Mouse (Mus musculus) kidney, postnatal 4 days (tissue): ENCODE measurements around the gene Sp2.

ENCODE experiments used
- DNase-seq, 2 experiments: peaks; one replicate each; pipeline ENCODE4 v3.0.0; 2021; ENCODE audit warnings: mixed read lengths in 2 of 2

Gene Sp2

DNA sequence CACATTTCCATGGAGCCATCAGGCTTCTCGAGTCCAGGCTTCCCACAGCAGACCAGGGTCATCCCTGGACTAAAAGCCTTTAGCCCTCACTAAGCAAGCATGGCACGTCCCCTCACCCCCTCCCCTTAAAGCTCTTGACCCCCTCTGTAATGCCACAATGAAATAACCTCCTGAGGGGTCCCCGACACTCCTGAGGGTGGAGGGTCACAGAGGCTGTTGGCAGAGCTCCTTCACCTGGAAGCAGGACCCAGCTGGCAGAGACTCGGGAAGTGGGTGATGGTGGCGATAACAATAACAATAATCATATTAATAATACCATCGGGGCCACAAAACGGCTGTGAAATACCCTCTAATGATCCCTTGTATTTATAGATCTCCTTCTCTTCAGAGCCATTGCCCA is at the start of gene Sp2:
Gene Sp2, minus strand, starts transcription at position 101 of the 400 bp plus-strand sequence.
- DNase-seq: no peak

DNA sequence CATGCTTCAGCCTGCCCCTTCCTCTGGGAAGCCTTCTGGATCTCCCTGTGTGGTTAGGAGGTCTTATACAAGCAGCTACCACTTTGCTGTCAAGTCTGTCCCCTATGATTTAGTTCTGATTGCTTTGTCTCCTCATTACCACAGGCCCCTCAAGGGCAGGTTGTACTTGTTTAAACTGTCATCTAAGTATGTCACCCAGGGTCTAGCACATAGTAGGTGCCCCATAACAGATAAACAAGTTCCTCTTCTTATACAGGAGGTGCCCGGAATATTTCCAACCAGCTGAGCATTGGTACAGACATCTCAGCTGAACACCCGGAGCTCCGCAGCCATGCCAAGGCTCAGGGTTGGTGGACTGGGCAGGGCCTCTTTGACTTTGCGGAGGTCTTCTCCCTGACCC is 49.7 kb upstream of the Sp2 start:
- no peak for DNase-seq

DNA sequence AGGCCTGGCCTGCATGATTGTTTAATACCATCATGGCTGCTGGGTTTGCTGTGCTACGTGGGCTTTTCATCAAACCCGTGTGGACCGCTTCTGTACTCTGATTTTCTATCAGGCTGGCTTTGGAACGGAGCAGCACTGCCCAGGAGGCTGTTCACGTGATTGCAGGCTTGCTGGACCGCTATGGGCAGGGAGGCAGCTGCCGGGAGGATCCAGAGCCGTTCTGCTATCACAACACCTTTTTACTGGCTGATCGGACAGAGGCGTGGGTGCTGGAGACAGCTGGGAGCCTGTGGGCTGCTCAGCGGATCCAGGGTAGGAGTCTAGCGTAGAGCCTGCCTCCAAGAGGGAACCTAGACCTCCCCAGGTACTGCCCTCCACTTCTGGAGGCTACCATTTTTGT is 49.2 kb upstream of the Sp2 start:
- peak; percentile 34 to 59 for DNase-seq

DNA sequence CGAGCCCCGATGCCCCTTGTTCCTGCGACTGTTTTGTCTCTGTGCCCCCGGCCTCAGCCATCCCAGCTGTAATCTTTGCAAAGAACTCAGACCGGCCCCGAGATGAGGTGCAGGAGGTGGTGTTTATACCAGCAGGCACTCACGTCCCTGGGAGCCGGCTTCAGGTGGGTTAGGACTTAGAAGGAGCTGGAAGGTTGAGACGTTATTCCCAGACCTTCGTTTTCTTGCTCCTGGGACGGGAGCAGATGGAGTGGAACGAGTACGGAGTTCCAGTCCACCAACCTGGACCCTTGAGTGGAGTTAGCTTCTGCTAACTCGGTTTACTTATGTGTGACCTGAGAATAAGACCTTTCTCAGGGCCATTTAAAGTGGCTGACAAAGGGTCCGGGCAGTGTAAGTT is 47.7 kb upstream of the Sp2 start:
- no peak for DNase-seq

DNA sequence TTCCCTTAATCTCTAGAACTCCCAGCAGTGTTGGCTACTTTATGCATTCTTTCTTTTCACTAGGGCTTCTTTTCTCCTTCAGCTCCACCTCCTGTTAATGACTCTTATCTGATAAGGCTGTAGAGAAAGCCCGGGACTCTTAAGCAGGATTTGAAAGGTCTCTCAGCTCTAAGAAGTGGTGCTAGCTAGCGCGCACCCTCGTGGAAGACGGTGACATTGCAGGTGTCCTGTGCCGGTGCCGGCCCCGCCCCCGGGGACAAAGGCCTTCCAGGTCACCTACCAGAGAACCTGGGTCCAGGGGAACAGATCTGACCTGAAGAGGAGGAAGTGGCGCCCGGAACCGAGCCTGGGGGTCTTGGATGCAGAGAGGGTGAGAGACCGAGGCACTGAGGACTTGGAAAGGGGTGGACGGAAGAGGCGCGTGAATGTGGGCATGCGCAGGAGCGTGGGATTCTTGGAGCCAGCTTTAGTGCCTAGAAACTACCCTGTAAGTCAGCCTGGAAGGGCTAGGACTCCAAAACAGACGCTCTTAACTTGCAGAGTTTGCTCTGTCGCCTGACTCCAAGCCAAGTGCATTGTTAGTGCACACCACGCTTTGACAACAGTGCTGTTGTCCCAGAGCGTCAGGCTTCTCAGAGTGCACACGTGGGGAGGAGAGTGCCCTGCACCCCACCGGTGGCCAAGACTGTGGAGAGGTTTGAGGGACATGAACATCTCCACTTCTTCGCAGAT is 47.1 kb upstream of the Sp2 start, which contains the start of gene Scrn2:
Gene Scrn2, plus strand, starts transcription at position 253 of the 732 bp plus-strand sequence.
- DNase-seq: peak; percentile 92

DNA sequence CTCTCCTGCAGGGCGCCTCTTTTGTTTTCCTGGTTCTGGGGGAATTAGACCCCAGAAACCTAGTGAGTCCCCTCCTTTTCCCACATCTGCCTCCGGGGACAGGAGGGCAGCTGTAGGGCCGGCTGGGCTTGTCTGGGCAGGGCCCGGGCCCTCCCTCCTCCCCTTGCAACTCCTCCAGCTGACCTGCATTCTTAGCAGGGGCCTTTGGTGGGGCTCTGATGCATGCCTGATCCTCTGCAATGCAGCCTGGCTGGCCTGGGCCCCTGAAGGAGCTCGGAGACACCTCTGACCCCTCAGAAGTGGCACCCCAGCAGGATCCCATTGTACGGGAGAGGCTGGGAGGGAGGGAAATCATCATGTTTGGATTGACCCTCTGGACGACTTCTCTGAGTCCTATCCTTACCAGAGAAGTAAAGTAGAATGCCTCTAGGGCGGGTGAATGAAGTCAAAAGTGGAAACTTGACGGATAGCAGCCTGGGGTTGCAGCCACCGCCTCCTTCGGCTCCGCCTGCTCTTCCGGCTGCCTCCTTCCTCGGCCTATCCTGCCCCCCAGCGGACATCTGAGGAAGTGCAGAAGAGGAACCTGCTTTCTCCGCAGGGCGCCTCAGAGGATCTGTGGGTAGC is 43.1 kb upstream of the Sp2 start:
- DNase-seq: peak; percentile 93 to 94

DNA sequence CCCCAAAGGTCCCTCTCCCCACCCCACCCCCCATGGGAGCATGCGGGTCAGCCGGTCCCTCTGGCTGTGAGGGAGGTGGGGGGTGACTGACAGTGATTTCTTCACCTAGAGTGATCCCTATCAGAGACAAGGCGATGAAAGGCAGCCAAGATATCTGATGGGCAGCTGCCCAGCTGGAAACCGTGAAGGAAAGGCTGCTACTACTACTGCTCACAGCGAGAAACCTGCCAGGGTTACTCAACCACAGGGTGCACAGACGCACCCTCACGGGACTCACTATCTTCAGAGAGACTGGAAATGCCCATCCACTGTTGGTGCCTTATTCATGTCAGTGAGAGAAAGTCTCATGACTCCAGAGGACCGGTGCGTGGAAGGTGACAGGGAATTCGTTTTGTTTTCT is 42.2 kb upstream of the Sp2 start:
- peak in 1 of 2 experiments; percentile 40 for DNase-seq

DNA sequence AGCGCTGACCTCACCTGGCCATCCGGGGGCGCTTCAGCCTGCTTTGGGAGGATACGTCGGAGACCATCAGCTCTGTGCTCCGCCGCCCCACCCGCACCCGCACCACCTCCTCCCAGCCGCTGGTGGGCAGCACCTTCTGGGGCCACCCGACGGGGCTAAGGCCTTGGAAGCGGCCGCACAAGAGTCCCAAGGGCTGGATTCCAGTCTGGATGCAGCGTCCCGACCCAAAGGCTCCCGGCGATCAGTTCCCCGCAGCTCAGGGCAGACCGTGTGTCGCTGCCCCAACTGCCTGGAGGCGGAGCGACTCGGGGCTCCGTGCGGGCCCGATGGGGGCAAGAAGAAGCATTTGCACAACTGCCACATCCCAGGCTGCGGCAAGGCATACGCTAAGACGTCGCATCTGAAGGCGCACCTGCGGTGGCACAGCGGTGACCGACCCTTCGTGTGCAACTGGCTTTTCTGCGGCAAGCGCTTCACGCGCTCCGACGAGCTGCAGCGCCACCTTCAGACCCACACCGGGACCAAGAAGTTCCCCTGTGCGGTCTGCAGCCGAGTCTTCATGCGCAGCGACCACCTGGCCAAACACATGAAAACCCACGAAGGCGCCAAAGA is 39.2 kb upstream of the Sp2 start:
- DNase-seq: peak; percentile 87 to 92

DNA sequence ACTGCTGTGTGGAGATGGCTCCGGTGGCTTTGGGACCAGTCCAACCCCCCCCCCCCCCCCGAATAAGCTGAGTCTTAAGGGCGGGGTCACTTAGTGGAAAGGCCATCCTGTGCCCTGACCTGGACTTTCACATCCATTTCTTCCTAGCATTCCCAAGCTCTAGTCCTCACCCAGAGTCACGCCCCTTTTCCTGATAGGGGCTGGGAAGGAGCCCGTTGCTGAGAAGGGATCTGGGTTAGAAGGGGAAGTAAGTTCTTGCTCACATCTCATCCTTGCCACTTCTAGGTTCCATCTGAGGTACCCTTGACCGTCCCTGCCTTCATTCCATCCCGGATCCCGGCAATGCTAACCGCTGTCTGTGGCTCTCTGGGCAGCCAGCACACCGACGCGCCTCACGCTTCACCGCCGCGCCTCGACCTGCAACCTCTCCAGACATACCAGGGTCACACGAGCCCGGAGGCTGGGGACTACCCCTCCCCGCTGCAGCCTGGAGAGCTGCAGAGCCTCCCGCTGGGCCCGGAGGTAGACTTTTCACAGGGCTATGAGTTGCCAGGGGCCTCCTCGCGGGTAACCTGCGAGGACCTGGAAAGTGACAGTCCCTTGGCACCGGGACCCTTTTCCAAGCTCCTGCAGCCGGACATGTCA is 38.5 kb upstream of the Sp2 start:
- peak; percentile 24 to 45 for DNase-seq

DNA sequence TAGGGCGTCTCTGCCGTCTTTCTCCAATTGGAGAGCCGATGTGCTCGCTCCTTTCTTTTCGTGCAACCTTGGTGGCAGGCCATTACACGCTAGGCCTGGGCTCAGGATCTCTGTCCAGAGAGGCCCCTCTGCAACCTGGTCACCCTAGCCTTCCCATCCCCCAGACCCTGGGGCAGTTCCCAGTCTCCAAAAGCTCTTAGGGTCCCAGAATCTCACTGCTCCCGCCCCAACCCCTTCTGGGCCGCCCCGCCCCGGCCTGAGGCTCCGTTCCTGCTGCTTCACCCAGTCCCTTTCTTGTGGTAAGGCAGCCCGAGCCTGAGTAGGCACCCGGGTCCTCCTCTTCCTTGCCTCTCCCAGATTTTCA is 36.6 kb upstream of the Sp2 start:
- DNase-seq: no peak

DNA sequence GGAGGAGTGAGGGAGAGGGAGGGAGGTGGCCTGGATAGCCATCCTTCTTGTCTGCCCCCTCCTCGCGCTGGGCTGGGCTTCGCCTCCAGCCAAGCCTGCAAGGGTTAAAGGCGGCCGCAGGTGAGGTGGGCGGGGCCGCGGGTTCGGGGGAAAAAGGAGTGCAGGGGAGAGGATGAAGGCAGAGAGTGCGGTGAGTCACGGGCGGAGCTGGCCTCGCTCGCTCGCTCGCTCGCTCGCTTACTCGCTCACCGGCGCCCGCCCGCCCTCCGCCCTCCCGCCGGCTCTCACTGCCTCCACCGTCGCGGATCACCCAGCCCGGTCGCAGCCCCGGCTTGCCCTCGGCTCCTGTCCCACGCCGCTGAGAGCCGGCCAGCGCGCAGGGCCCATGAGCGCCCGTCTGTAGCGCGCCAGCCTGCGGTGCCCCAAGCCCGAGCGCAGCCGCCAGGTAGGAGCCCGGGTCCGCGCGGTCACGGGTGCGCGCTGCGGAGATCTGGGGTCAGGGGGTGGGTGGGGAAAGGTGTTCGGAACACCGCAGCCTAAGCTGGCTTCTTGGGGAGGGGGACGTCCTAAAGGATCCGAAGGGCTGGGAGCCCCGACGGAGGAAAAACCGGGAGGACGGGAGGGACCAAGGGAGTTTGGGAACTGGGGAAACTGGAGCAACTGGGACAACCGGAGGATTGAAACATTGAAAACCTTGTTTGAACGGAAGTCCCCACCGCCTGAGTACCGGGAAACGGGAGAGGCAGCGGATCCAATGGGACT is 36.0 kb upstream of the Sp2 start:
- DNase-seq: peak; percentile 54 to 63

DNA sequence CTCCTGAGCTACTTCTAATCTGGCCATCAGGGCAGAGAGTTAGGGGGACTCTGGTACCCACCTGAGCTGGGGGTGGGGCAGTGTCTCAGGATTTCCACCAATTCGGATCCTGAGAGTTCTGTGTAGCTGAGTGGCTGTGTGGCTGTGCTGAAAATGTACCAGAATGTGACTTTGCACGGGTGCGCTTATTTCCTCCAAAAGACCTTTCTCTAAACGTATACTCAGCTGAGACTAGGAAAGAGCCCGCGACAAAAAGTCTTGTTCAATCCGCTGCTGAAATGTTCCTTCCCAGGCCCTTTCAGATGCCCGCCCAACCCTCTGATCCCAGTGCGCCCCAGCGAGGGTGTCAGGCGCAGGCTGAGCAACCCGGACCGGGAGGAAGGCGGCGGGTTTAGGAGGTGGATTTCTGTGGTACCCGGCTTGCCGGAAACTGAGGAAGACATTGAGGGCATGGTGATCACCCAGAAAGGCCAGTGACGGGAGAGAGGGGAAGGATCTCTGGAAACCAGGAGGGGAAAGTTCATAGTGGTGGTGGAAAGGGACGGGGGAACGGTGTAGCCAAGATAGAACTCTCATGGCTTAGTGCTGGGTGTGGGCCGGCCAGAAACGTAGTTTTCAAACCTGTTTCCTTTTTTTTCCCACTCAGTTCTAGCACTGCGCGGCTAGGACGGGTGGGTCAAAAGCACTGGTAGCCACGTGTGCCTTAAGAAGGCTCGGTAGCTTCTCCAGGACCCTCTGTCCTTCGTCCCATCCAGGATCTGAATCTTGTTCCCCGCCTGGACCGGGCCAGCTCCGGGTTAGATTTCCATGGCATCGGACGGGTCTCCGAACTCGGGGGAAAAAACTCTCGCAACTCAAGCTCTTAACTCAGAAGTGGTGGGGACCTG is 35.2 kb upstream of the Sp2 start:
- DNase-seq: peak; percentile 27 to 41

DNA sequence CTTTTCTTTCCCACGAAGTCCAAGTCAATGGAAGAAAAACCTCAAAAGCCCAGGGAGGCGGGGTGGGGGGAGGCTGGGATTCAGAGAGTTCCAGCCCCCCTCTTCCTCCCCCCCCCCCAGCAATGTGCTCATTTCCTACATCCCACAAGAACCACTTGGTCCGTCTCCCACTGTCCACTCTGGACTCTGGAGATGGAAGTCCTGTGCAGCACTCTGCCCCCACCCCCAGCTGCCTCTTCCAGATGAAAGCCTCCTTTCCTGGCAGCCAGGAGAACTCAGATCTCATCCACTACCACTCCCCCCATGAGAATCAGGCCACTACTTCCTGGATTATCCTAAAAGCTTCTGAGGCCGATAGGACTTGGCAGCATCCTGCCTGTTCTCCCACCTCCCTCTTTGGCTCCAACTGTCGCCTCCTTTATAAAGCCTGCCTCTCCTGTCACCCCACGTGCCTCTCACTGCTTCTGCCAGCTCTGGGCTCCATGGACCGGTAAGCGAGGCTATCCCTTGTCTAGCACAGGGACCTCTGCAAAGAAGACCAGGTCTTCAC is 30.4 kb upstream of the Sp2 start, which contains the start of gene Sp6:
Gene Sp6, plus strand, starts transcription at position 274 of the 550 bp plus-strand sequence.
- peak in 1 of 2 experiments; percentile 27 for DNase-seq

DNA sequence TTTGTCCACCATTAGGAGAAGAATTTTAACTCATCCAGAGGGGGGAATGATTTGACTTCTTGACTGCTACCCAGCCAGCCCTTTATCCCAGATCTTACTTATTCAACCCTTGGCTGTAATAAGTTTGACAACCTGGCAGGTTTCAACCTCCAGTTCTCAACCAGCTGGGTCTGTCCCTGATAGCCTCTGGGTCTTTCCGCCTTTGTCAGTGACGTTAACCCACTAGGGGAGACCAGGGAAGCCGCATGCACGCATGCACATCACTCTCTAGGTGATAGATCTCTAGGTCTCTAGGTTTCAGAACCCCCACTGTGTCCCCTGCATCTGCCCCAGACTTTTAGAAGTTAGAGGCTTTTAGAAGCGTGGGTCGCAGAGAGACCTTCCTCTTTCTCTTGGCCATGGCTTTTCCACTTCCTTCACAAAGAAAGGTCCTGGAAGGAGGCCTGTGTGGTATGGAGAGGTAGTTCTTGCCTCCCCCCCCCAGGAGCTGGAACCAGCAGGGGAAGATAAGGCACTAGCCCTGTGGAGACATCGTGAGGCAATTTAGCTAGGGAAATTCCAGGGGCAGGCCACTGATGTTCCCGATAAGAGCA is 26.5 kb upstream of the Sp2 start:
- no peak for DNase-seq

DNA sequence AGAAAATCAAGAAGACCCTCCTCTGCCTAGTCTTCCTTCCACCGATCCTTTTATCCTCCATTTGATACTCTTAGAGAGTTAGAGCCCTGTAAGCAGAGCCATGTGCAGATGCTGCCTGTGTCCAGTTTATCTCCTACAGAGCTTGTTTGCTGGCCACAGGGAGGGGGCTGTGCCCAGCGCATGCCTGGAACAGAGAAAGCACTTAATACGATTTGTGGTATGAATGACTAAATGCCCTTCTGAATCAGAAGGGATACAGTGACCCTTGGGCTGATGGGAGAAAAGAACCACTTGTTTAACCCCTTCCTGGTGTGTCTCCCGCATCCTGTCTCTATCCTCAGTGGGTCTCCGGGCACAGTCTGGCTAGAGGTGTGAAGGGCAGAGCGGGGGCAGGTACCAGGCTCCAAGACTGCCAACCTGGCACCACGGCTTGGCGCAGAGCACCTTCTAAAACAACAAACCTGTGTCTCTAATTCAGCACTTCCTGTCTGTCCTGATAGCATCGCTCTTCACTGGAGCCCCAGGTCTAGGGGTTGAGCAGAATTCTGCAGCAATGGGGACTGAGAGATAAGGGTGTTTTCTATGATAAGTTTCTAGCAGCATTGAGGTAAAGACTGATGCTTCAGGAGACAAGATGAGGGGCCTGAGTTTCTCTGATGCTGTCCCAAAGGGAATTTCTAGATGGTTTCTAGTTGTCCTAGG is 24.5 kb upstream of the Sp2 start:
- DNase-seq: no peak

DNA sequence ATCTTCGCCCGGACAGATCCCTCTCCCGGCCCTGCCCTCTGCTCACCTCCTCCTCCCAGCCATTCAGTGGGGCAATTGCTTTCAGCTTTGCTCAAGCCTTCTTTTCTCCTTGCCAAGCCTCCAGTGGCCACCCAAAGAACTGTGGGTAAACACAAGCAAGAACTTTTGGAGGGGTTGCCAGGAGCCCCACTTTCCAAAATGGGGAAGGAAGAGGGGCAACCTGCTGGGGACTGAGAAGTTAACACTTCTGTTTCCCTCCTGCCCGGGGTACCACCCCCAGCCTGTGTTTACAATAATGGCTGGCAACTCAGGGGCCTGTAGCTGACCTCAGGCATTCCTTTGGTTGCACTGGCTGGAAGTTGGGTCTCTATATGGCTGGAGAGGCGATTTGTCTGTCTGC is 20.4 kb upstream of the Sp2 start:
- DNase-seq: no peak

DNA sequence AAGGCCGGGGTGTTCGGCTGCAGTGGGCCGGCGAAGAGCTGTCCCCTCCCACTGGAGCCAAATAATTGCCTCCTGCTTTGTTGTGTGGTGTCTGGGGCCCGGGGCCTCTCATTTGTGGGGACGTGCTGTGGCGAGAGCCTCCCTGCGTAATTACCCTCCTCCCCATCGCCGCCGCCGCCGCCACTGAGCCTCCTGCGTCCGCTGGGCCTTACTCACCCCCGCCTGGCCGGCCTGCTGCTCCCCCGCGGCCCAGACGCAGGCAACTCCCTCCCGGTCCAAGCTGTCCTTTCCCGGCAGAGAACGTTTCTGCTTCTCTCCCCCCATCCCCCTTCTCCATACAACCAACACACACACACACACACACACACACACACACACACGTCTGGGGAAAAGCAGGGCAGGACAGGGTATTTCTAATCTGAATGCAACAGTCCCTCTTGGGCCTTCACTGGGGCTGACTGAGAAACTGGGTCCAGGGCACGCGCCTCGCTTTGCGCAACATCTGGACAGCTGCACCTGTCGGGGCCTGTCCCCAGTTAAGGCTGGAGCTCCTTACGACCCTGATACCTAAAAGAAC is 14.7 kb upstream of the Sp2 start:
- DNase-seq: peak; percentile 73 to 83

DNA sequence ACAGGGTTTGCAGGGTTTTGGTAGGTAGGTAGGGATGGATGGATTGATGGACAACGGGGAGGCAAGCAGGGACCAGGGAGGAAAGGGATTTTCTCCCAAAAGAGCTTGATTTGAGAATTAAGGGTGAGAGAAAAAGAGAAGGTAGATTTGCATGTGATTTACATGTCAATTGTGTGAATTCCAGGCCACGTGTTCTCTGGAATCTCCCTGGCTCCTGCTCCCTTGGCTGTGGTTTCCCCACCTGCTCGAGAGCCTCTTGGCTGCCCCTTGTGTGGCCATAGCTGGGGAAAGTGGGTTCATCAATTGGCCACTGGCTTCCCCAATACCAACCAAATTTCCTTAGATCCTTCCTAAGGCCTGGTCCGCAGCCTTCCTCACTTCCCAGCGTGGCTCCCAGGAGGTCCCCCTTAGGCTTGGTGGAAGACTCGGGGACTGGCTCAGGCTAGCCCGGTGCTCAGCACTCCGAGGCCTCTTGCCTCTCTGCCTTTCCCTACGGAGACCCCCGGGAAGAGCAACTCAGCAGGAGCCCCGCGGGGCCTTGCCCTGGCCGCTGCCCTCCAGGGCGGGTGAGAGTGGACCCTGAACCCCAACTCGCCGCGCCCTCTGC is 14.1 kb upstream of the Sp2 start:
- DNase-seq: no peak
